Mouse (Mus musculus): ENCODE measurements around the gene Frmd4b. TPM values are rescaled to one million over a fixed set of nuclear protein-coding genes. Genes with fewer than 3 reads are reported as not detected.

The Frmd4b gene
- total and polyA plus RNA-seq, 3 experiments, result 0.44 to 2.9 TPM; not detected in 1

- H3K4me3 ChIP-seq (ENCODE audit: low read depth, low read length), result no peak overlapping the region
- peaks cover 46% of the 10 kb centered on the region for H3K9me3 ChIP-seq (replicated peaks)
- H3K27me3 ChIP-seq (ENCODE audit: insufficient read depth, low read length), result no peaks in the 10 kb centered on the region
- DNase-seq (ENCODE audit: low spot score) (no peak), ATAC-seq (ENCODE audit: extremely low read depth, insufficient number of reproducible peaks, low FRiP score, poor library complexity, severe bottlenecking) (no peak)
- no peaks in the 10 kb centered on the region for H3K36me3 ChIP-seq (replicated peaks)
- H3K4me1 ChIP-seq (ENCODE audit: insufficient read depth, low read depth, low read length), result no peaks in the 10 kb centered on the region
- TF ChIP-seq CTCF (IDR thresholded peaks at IDR 0.05; ENCODE audit: low read depth, low read length) (no peak), GATA1 (IDR thresholded peaks at IDR 0.05; ENCODE audit: borderline replicate concordance, low read length) (no peak), POLR2AphosphoS5 (IDR thresholded peaks at IDR 0.05; ENCODE audit: insufficient replicate concordance, low read depth, low read length) (no peak), TAL1 (conservative IDR thresholded peaks at IDR 0.05; ENCODE audit: low read depth, low read length) (no peak), GATA2 (IDR thresholded peaks at IDR 0.05; ENCODE audit: borderline replicate concordance, low read depth, low read length) (no peak)
Observed at GRCm38 (mm10) chr6:97346932-97347331, 270.4 kb downstream of the Frmd4b start.

GRCm38 (mm10) chr6:97346527-97346926, 270.8 kb downstream of the Frmd4b start:
- no peak for ATAC-seq (ENCODE audit: extremely low read depth, insufficient number of reproducible peaks, low FRiP score, poor library complexity, severe bottlenecking)
- TF ChIP-seq CTCF (IDR thresholded peaks at IDR 0.05; ENCODE audit: low read depth, low read length) (no peak), GATA2 (IDR thresholded peaks at IDR 0.05; ENCODE audit: borderline replicate concordance, low read depth, low read length) (no peak), GATA1 (IDR thresholded peaks at IDR 0.05; ENCODE audit: borderline replicate concordance, low read length) (no peak), TAL1 (conservative IDR thresholded peaks at IDR 0.05; ENCODE audit: low read depth, low read length) (no peak), POLR2AphosphoS5 (IDR thresholded peaks at IDR 0.05; ENCODE audit: insufficient replicate concordance, low read depth, low read length) (no peak)
- peaks cover 42% of the 10 kb centered on the region for H3K9me3 ChIP-seq (replicated peaks)
- H3K4me3 ChIP-seq (ENCODE audit: low read depth, low read length), result no peak overlapping the region
- no peaks in the 10 kb centered on the region for H3K36me3 ChIP-seq (replicated peaks)
- H3K27me3 ChIP-seq (ENCODE audit: insufficient read depth, low read length), result no peaks in the 10 kb centered on the region
- DNase-seq (ENCODE audit: low spot score), result no peak
- H3K4me1 ChIP-seq (ENCODE audit: insufficient read depth, low read depth, low read length), result no peaks in the 10 kb centered on the region

GRCm38 (mm10) chr6:97345921-97346320, 271.4 kb downstream of the Frmd4b start:
- Histone ChIP-seq H3K36me3 (replicated peaks) (no peaks in the 10 kb centered on the region), H3K4me3 (ENCODE audit: low read depth, low read length) (no peak overlapping the region), H3K9me3 (replicated peaks) (peaks cover 41% of the 10 kb centered on the region), H3K4me1 (ENCODE audit: insufficient read depth, low read depth, low read length) (no peaks in the 10 kb centered on the region), H3K27me3 (ENCODE audit: insufficient read depth, low read length) (no peaks in the 10 kb centered on the region)
- ATAC-seq (ENCODE audit: extremely low read depth, insufficient number of reproducible peaks, low FRiP score, poor library complexity, severe bottlenecking), result no peak
- DNase-seq (ENCODE audit: low spot score), result no peak
- TF ChIP-seq TAL1 (conservative IDR thresholded peaks at IDR 0.05; ENCODE audit: low read depth, low read length), result no peak
- no peak for TF ChIP-seq GATA2 (IDR thresholded peaks at IDR 0.05; ENCODE audit: borderline replicate concordance, low read depth, low read length)
- no peak for TF ChIP-seq POLR2AphosphoS5 (IDR thresholded peaks at IDR 0.05; ENCODE audit: insufficient replicate concordance, low read depth, low read length)
- TF ChIP-seq GATA1 (IDR thresholded peaks at IDR 0.05; ENCODE audit: borderline replicate concordance, low read length), result no peak
- no peak for TF ChIP-seq CTCF (IDR thresholded peaks at IDR 0.05; ENCODE audit: low read depth, low read length)

GRCm38 (mm10) chr6:97342185-97342584, 275.2 kb downstream of the Frmd4b start:
- no peaks in the 10 kb centered on the region for H3K36me3 ChIP-seq (replicated peaks)
- no peak for TF ChIP-seq CTCF (IDR thresholded peaks at IDR 0.05; ENCODE audit: low read depth, low read length)
- TF ChIP-seq GATA1 (IDR thresholded peaks at IDR 0.05; ENCODE audit: borderline replicate concordance, low read length), result no peak
- no peak for TF ChIP-seq GATA2 (IDR thresholded peaks at IDR 0.05; ENCODE audit: borderline replicate concordance, low read depth, low read length)
- no peak for TF ChIP-seq TAL1 (conservative IDR thresholded peaks at IDR 0.05; ENCODE audit: low read depth, low read length)
- no peak for TF ChIP-seq POLR2AphosphoS5 (IDR thresholded peaks at IDR 0.05; ENCODE audit: insufficient replicate concordance, low read depth, low read length)
- no peak for DNase-seq (ENCODE audit: low spot score)
- H3K27me3 ChIP-seq (ENCODE audit: insufficient read depth, low read length), result no peaks in the 10 kb centered on the region
- H3K9me3 ChIP-seq (replicated peaks), result peaks cover 45% of the 10 kb centered on the region
- ATAC-seq (ENCODE audit: extremely low read depth, insufficient number of reproducible peaks, low FRiP score, poor library complexity, severe bottlenecking), result no peak
- no peaks in the 10 kb centered on the region for H3K4me1 ChIP-seq (ENCODE audit: insufficient read depth, low read depth, low read length)
- H3K4me3 ChIP-seq (ENCODE audit: low read depth, low read length), result no peak overlapping the region

GRCm38 (mm10) chr6:97341628-97342027, 275.7 kb downstream of the Frmd4b start:
- peaks cover 43% of the 10 kb centered on the region for H3K9me3 ChIP-seq (replicated peaks)
- no peak for ATAC-seq (ENCODE audit: extremely low read depth, insufficient number of reproducible peaks, low FRiP score, poor library complexity, severe bottlenecking)
- H3K4me1 ChIP-seq (ENCODE audit: insufficient read depth, low read depth, low read length), result no peaks in the 10 kb centered on the region
- TF ChIP-seq GATA2 (IDR thresholded peaks at IDR 0.05; ENCODE audit: borderline replicate concordance, low read depth, low read length) (no peak), TAL1 (conservative IDR thresholded peaks at IDR 0.05; ENCODE audit: low read depth, low read length) (no peak), GATA1 (IDR thresholded peaks at IDR 0.05; ENCODE audit: borderline replicate concordance, low read length) (no peak), CTCF (IDR thresholded peaks at IDR 0.05; ENCODE audit: low read depth, low read length) (no peak), POLR2AphosphoS5 (IDR thresholded peaks at IDR 0.05; ENCODE audit: insufficient replicate concordance, low read depth, low read length) (no peak)
- H3K27me3 ChIP-seq (ENCODE audit: insufficient read depth, low read length), result no peaks in the 10 kb centered on the region
- no peaks in the 10 kb centered on the region for H3K36me3 ChIP-seq (replicated peaks)
- H3K4me3 ChIP-seq (ENCODE audit: low read depth, low read length), result no peak overlapping the region
- no peak for DNase-seq (ENCODE audit: low spot score)

- Histone ChIP-seq H3K4me3 (ENCODE audit: low read depth, low read length) (no peak overlapping the region), H3K4me1 (ENCODE audit: insufficient read depth, low read depth, low read length) (no peaks in the 10 kb centered on the region), H3K27me3 (ENCODE audit: insufficient read depth, low read length) (no peaks in the 10 kb centered on the region), H3K36me3 (replicated peaks) (no peaks in the 10 kb centered on the region), H3K9me3 (replicated peaks) (peaks cover 43% of the 10 kb centered on the region)
- no peak for ATAC-seq (ENCODE audit: extremely low read depth, insufficient number of reproducible peaks, low FRiP score, poor library complexity, severe bottlenecking)
- no peak for DNase-seq (ENCODE audit: low spot score)
- TF ChIP-seq GATA2 (IDR thresholded peaks at IDR 0.05; ENCODE audit: borderline replicate concordance, low read depth, low read length), result no peak
- TF ChIP-seq POLR2AphosphoS5 (IDR thresholded peaks at IDR 0.05; ENCODE audit: insufficient replicate concordance, low read depth, low read length), result no peak
- TF ChIP-seq TAL1 (conservative IDR thresholded peaks at IDR 0.05; ENCODE audit: low read depth, low read length), result no peak
- no peak for TF ChIP-seq CTCF (IDR thresholded peaks at IDR 0.05; ENCODE audit: low read depth, low read length)
- no peak for TF ChIP-seq GATA1 (IDR thresholded peaks at IDR 0.05; ENCODE audit: borderline replicate concordance, low read length)
Observed at GRCm38 (mm10) chr6:97341148-97341547, 276.2 kb downstream of the Frmd4b start.
